Mouse (Mus musculus): ENCODE measurements around the gene Cdh23. TPM values are rescaled to one million over a fixed set of nuclear protein-coding genes. Genes with fewer than 3 reads are reported as not detected.
"Not testable (repeated sequence)": the region's sequence is repeated elsewhere in the genome, so short reads cannot be mapped to it uniquely, and the experiment has no call there.

Gene Cdh23
- total RNA-seq (2021): 1 to 10 TPM; 1.7 to 1.8 TPM

- intact Hi-C loops (cut with DNase I): loop anchor here (2.0 to 5.0 kb wide), 3 partner anchors 61 to 389 kb away; no protein-coding TSS in a partner anchor
- DNase-seq (ENCODE audit: low spot score in 2 of 2): no peak
These were observed at the start of gene Cdh23 for GRCm38 (mm10) chr10:60696390-60696789. Gene Cdh23, minus strand, starts transcription at chr10:60696490.

- DNase-seq (ENCODE audit: low spot score in 2 of 2): no peak
- intact Hi-C loops (cut with DNase I): no loop called here
These were observed 48.4 kb upstream of the Cdh23 start for GRCm38 (mm10) chr10:60744543-60745290.

- intact Hi-C loops (cut with DNase I): no loop called here
- DNase-seq (ENCODE audit: low spot score in 2 of 2): no peak
These were observed 47.4 kb upstream of the Cdh23 start for GRCm38 (mm10) chr10:60743681-60744080.

GRCm38 (mm10) chr10:60742942-60743341 is 46.7 kb upstream of the Cdh23 start:
- DNase-seq (ENCODE audit: low spot score in 2 of 2): no peak
- intact Hi-C loops (cut with DNase I): no loop called here

GRCm38 (mm10) chr10:60742296-60742695 is 46.0 kb upstream of the Cdh23 start:
- DNase-seq (ENCODE audit: low spot score in 2 of 2); intact Hi-C loops (cut with DNase I): not testable (repeated sequence)

GRCm38 (mm10) chr10:60741435-60741834 is 45.1 kb upstream of the Cdh23 start:
- intact Hi-C loops (cut with DNase I): no loop called here
- DNase-seq (ENCODE audit: low spot score in 2 of 2): no peak

GRCm38 (mm10) chr10:60739619-60740363 is 43.5 kb upstream of the Cdh23 start:
- DNase-seq (ENCODE audit: low spot score in 2 of 2): no peak
- intact Hi-C loops (cut with DNase I): no loop called here

GRCm38 (mm10) chr10:60737886-60738640 is 41.8 kb upstream of the Cdh23 start:
- no peak for DNase-seq (ENCODE audit: low spot score in 2 of 2)
- intact Hi-C loops (cut with DNase I): no loop called here

GRCm38 (mm10) chr10:60737169-60737728 is 41.0 kb upstream of the Cdh23 start:
- no peak for DNase-seq (ENCODE audit: low spot score in 2 of 2)
- intact Hi-C loops (cut with DNase I): no loop called here

GRCm38 (mm10) chr10:60735737-60736136 is 39.4 kb upstream of the Cdh23 start:
- intact Hi-C loops (cut with DNase I): no loop called here
- DNase-seq (ENCODE audit: low spot score in 2 of 2): no peak

- intact Hi-C loops (cut with DNase I): no loop called here
These were observed 37.2 kb upstream of the Cdh23 start for GRCm38 (mm10) chr10:60733471-60733870.

GRCm38 (mm10) chr10:60732397-60732861 is 36.1 kb upstream of the Cdh23 start:
- intact Hi-C loops (cut with DNase I): no loop called here
- no peak for DNase-seq (ENCODE audit: low spot score in 2 of 2)

More at GRCm38 (mm10) chr10:60733471-60733870, 37.2 kb upstream of the Cdh23 start:
- no peak for DNase-seq (ENCODE audit: low spot score in 2 of 2)

GRCm38 (mm10) chr10:60731742-60732141 is 35.5 kb upstream of the Cdh23 start:
- no peak for DNase-seq (ENCODE audit: low spot score in 2 of 2)
- intact Hi-C loops (cut with DNase I): no loop called here

- no peak for DNase-seq (ENCODE audit: low spot score in 2 of 2)
- intact Hi-C loops (cut with DNase I): no loop called here
These were observed 31.0 kb upstream of the Cdh23 start for GRCm38 (mm10) chr10:60727301-60727700.

GRCm38 (mm10) chr10:60726896-60727295 is 30.6 kb upstream of the Cdh23 start:
- DNase-seq (ENCODE audit: low spot score in 2 of 2): no peak
- intact Hi-C loops (cut with DNase I): no loop called here

- intact Hi-C loops (cut with DNase I): no loop called here
- no peak for DNase-seq (ENCODE audit: low spot score in 2 of 2)
These were observed 28.2 kb upstream of the Cdh23 start for GRCm38 (mm10) chr10:60724496-60724895.

GRCm38 (mm10) chr10:60723345-60723744 is 27.1 kb upstream of the Cdh23 start:
- DNase-seq (ENCODE audit: low spot score in 2 of 2): no peak
- intact Hi-C loops (cut with DNase I): no loop called here

GRCm38 (mm10) chr10:60721640-60722039 is 25.4 kb upstream of the Cdh23 start:
- DNase-seq (ENCODE audit: low spot score in 2 of 2): no peak
- intact Hi-C loops (cut with DNase I): no loop called here

GRCm38 (mm10) chr10:60720461-60720860 is 24.2 kb upstream of the Cdh23 start:
- intact Hi-C loops (cut with DNase I): no loop called here
- DNase-seq (ENCODE audit: low spot score in 2 of 2): no peak

- intact Hi-C loops (cut with DNase I): no loop called here
- DNase-seq (ENCODE audit: low spot score in 2 of 2): no peak
These were observed 22.2 kb upstream of the Cdh23 start for GRCm38 (mm10) chr10:60718491-60718890.
